Mouse (Mus musculus) hindbrain, embryonic 16.5 days (tissue): ENCODE data around the gene Mkrn2os. TPM values are rescaled to one million over a fixed set of nuclear protein-coding genes. Genes with fewer than 3 reads are reported as not detected.

Experiments
- ATAC-seq: fragments of 200-750 bp; cut with Nextera tagmentation; 2 replicates; pipeline ENCODE4 v1.8.0; 2017; ENCODE audit warnings: moderate TSS enrichment, moderate library complexity
- H3K27ac ChIP-seq: fragments of 300-500 bp; sonication (generic); 2 replicates; pipeline ENCODE4 v1.5.1; 2014; ENCODE audit warnings: low read depth, mild to moderate bottlenecking, control low read depth, low read length, moderate library complexity
- H3K27me3 ChIP-seq: fragments of 300-500 bp; sonication (generic); replicated peaks from 2 replicates; pipeline ENCODE4 v1.6.1; 2014; ENCODE audit warnings: low read length; ENCODE audit not compliant: control insufficient read depth, insufficient read depth
- H3K36me3 ChIP-seq: fragments of 300-500 bp; sonication (generic); 2 replicates; pipeline ENCODE4 v1.6.1; 2014; ENCODE audit warnings: mild to moderate bottlenecking, low read length, moderate library complexity, mixed read lengths; ENCODE audit not compliant: control insufficient read depth, insufficient read depth
- H3K4me1 ChIP-seq: fragments of 300-500 bp; sonication (generic); 2 replicates; pipeline ENCODE4 v1.6.1; 2014; ENCODE audit warnings: low read depth, low read length; ENCODE audit not compliant: control insufficient read depth, insufficient read depth
- H3K4me2 ChIP-seq: fragments of 300-500 bp; sonication (generic); 2 replicates; pipeline ENCODE4 v1.6.1; 2014; ENCODE audit warnings: mild to moderate bottlenecking, low read length, control low read depth, moderate library complexity
- H3K4me3 ChIP-seq: fragments of 300-500 bp; sonication (generic); 2 replicates; pipeline ENCODE4 v1.5.1; 2014; ENCODE audit warnings: mild to moderate bottlenecking, low read length, control low read depth, moderate library complexity
- H3K9ac ChIP-seq: fragments of 300-500 bp; sonication (generic); 2 replicates; pipeline ENCODE4 v1.6.1; 2014; ENCODE audit warnings: low read depth, mild to moderate bottlenecking, control low read depth, low read length, moderate library complexity
- H3K9me3 ChIP-seq: fragments of 300-500 bp; sonication (generic); 2 replicates; pipeline ENCODE4 v1.6.1; 2014; ENCODE audit warnings: mild to moderate bottlenecking, low read length, moderate library complexity; ENCODE audit not compliant: control insufficient read depth
- WGBS: fragments of 180-500 bp; shearing (Covaris S2); extraction: QIAGEN DNeasy Blood & Tissue Kit; methylation state at CpG from one replicate; pipeline ENCODE4 v1.1.7; 2014; 5-methylcytosine and 5-hydroxymethylcytosine counted together
- polyA plus RNA-seq: library from polyadenylated mRNA; unstranded; fragments of >200 nt; fragmentation: Nextera tagmentation; extraction: Ambion mirVana; gene quantifications from 2 replicates; pipeline ENCODE4 v1.2.1, GENCODE M21; 2015

Gene Mkrn2os
- polyA plus RNA-seq, 1 experiment from 2014 or later: 0.29 TPM

DNA sequence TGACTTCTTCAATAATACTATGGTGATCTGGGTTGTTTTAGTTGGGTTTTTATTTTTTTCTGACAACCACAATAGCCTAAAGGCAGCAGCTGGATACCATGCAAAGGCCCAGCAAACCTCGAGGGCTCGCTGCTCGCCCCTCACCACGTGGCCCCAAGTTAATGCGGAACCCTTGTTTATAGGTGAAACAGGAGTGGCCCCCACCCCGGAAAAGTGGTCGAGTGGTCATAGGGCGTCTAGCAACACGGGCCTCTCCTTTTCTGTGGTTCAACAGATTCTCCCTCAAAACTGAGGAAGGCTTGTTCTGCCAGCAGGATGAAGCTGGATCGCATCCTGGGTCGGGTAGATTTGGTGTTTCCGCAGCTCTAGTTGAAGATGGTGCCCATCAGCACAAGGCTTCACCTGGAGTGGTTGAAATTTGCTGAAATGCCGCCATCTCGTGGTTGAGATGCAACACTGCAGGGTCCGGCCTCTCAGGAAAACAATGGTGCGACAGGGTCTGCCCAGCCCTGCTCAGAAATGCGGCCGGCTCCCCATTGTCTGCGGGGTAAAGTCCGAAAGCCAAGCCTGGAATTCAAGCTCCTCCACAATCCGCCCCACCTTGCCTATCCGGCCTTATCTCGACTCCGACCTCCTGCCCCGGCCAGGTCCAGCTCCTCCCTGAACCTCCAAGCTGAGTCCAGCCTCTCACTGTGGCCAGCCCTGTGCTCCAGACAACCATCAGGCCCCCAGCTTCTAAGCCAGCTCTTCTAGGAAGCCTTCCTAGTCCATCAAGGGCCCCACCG, 53.5 kb downstream of the Mkrn2os start:
- H3K4me2 ChIP-seq: peak overlapping the region; percentile 61
- H3K36me3 ChIP-seq: no peaks in the 10 kb centered on the region
- H3K9me3 ChIP-seq: no peaks in the 10 kb centered on the region
- H3K4me3 ChIP-seq: peak overlapping the region; percentile 27
- peaks cover 2% of the 10 kb centered on the region for H3K4me1 ChIP-seq
- peak; percentile 94 for ATAC-seq
- H3K9ac ChIP-seq: peak overlapping the region; percentile 58
- no peaks in the 10 kb centered on the region for H3K27me3 ChIP-seq
- no peak overlapping the region for H3K27ac ChIP-seq
- WGBS: 21% methylated on average over 26 of the region's 26 CpGs

DNA sequence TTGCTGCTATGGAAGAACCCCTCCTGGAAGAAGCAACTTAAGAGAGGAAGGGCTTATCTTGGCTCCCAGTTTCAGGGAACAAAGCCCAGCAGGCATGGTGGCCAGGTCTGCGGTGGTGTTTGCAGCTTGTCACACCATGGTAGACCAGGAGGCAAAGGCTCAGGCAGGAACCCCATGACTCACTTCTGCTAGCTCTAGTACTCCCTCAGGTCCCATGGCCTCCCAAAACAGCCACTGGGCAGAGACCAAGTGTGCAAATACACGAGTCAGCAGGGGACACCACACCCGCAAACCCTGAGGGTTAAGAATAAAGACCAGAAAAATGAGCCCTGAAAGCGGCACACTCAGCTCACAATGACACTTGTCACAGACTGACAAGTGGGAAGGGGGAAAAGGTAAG, 56.2 kb downstream of the Mkrn2os start:
- H3K27ac ChIP-seq: no peak overlapping the region
- no peaks in the 10 kb centered on the region for H3K27me3 ChIP-seq
- no peak overlapping the region for H3K4me3 ChIP-seq
- no peak for ATAC-seq
- H3K4me2 ChIP-seq: no peak overlapping the region
- 54% methylated on average over 4 of the region's 4 CpGs for WGBS
- H3K9ac ChIP-seq: no peak overlapping the region
- no peaks in the 10 kb centered on the region for H3K36me3 ChIP-seq
- no peaks in the 10 kb centered on the region for H3K9me3 ChIP-seq
- H3K4me1 ChIP-seq: no peaks in the 10 kb centered on the region

DNA sequence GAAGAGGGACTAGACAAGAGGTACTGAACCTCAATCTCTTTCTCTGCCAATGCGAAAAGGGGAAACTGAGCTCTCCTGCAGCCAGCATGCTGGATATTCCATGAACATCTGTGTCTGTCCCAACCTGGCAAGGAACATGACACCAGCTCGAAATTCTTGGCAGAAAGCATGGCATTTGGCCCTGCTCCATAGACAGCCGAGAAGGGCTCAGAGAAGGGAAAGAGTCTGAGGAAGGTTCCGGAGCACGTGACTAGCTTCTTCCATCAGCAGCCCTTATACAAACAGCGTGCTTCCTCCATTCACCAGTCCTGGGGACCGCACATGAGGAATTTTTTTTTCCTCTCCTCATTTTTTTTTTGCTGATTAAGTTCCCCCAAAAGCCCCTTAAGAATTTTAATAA, 57.8 kb downstream of the Mkrn2os start:
- ATAC-seq: no peak
- Histone ChIP-seq H3K4me3 (no peak overlapping the region), H3K4me2 (no peak overlapping the region), H3K9me3 (no peaks in the 10 kb centered on the region), H3K9ac (no peak overlapping the region), H3K4me1 (no peaks in the 10 kb centered on the region), H3K27ac (no peak overlapping the region), H3K36me3 (no peaks in the 10 kb centered on the region), H3K27me3 (no peaks in the 10 kb centered on the region)
- WGBS: 62% methylated on average over 7 of the region's 7 CpGs

Other genes starting within 250 kb of the Mkrn2os start
- 0.41 and 0.55 TPM in 2 replicates for gene Pparg, start 231.6 kb downstream of the Mkrn2os start, polyA plus RNA-seq
- 32.0 and 38.5 TPM in 2 replicates for gene Tsen2, start 47.9 kb downstream of the Mkrn2os start, polyA plus RNA-seq
- gene Mkrn2, start 9.3 kb upstream of the Mkrn2os start, polyA plus RNA-seq: 38.0 and 39.0 TPM in 2 replicates
- 110 and 124 TPM in 2 replicates for gene Raf1, start 84.1 kb upstream of the Mkrn2os start, polyA plus RNA-seq
- 1.9 TPM in 2 replicates for gene Tmem40, start 169.8 kb upstream of the Mkrn2os start, polyA plus RNA-seq
- gene Cand2, start 182.0 kb upstream of the Mkrn2os start, polyA plus RNA-seq: 10.0 and 13.9 TPM in 2 replicates
- 854 and 884 TPM in 2 replicates for gene Rpl32, start 216.2 kb upstream of the Mkrn2os start, polyA plus RNA-seq
- gene Efcab12, start 245.8 kb upstream of the Mkrn2os start, polyA plus RNA-seq: 2.2 and 3.1 TPM in 2 replicates